Mouse (Mus musculus) urinary bladder, postnatal 10 days (tissue): ENCODE measurements around the gene Slc16a11.

Source experiments
- DNase-seq: peaks from one replicate; pipeline ENCODE4 v3.0.0; 2022; ENCODE audit warnings: low spot score

The Slc16a11 gene

DNA sequence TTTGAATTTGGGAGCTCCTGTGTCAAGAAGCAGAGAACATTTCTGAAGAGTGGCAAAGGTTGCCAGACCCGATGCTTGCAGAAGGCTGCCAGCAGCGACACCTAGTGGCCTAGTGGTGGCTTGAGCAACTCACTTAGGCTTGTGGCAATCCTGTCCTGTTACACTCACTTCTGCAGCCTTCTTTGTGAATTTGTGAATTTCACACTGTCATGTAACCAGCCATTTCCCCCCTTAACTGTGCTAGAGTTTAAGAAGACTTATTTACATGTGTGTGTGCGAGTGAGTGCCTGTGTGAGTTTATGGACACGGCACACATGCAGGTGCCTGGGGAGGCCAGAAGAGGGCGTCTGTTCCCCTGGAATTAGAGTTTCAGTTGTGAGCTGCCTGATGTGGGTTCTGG is 10.9 kb upstream of the Slc16a11 start:
- DNase-seq = peak; percentile 65

DNA sequence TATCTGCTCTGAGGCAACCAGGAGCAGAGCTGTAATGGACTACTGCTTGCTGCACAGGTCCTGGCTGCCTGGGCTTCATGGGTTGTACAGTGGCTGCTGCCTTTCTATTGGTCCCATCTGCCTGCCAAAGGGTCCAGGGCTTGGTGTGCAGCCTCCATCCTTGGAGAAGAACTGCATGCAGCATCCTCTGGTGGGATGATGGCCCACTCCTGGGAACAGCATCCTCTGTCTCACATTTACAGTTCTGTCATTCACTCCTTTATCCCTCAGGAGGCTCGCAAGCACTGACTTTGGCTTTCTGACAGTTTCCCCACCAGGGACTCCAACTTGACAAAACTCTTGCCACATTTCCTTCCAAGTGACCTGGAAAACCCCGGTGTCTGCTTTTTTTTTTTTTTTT is 5.8 kb upstream of the Slc16a11 start:
- DNase-seq = no peak

DNA sequence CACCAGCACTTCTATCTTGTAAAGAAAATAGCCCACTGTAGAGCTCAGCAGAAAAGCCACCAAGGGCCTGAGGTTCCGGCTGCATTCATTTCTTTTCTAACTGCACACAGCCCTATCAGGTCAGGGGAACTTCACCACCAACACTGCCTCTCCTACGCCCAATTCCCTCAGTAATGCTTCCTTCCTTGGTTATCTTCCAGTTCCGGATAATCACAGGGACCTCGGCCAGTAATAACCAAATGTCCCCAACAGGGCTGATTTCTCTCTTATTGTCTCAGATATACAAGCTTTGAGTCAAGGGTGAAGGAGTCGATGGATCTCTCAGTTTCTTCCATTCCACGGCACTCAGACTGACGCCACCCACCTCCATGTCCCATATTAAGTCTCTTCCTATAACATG is 5.3 kb upstream of the Slc16a11 start:
- DNase-seq = no peak

DNA sequence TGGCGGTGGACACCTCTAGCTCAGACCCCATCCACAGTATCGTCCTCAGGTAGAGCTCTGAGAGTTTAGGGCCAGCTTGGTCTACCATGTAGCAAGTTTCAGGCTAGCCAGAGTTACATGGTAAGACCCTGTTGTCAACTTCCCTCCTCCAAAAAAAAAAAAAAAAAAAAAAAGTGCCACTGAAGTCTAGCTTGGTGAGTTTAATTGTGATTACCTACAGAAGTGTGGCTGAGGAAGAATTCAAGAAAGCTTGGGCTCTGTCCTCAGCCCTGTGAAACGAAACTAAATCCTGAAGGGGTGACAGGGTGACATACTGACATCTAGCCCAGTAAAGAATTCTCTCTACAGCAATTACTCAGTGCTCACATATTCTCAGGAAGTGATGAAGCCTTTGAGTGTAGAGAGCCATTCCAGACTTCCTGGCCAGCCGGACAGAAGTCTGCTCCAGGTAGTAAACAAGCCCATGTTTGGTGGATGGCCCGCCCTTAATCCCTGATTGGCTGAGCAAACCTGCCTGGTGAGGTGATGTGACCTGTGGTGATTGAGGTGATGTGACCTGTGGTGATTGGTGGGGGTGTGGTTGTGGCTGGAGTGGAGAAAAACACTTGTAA is 3.7 kb upstream of the Slc16a11 start:
- no peak for DNase-seq

DNA sequence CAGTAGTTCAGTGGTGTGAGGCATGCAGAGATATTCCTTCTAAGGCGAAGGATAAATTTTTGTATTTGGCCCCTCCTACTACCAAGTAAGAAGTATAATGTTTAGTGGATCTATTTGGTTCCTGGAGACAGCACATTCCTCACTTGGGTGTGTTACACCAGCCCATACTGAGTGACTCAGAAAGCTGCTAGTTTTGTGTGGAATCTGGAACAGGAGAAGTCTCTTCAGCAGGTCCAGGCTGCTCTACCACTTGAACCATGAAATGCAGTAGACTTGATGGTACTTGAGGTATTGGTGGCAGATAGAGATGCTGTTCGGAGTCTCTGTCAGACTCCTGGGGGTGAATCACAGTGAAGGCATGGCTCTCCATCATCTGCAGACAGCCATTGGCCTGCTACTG is 1.9 kb upstream of the Slc16a11 start:
- no peak for DNase-seq

DNA sequence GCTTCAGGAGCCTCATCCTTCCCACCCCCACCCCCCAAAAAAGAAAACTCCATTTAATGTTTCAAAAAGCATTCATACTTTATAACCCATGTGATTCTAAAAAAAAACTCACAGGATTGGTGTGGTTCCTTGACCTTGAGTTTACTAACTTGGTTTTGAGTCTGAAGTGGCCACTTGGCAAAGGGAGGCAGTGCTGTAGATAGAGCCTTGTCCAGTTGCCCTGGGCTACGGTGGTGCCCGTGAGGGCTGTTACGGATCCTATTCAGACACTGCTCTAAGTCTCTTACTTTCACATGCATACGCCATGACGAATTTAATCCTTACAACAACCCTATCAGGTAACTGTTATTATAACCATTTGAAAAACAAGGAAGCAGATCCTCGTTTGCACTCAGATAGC is 580 bp upstream of the Slc16a11 start:
- no peak for DNase-seq

DNA sequence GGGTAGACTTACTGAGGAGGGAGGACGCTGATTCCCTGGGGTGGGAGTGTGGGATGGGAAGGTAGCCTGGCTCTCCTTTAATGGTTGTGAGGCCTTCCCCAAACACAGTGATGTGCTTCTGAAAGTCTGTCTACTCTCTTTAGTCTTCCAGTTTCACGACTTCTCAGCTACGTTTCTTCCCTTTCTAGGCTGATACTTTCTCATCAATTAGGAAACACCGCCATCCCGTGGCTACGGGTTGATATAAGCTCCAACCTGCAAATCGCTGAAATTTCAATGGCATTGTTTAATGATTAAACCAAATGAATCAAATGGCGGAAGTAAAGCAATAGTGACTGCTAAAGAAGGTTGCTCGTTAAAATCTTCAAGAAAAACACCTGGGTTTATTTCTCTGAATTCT is 344 bp downstream of the Slc16a11 start:
- DNase-seq = no peak

DNA sequence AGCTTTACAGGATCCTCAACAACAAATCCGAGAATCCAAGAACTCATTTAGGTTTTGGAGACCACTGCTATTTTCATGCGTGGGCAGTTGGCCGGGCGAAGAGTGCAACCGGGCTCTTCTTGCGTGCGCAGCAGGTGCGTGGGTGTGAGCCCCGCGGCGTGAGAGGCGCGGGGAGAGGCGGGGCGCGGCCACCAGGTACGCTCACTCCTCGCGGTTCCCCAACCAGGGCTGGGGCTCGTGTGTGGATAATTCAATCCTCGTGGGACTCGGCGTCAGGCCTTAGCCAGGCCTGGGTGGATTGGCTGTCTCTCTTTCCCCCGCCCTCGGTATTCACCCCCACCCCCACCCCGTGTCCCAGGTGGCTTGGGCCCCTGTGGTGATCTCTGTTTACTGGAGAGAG is 1.2 kb downstream of the Slc16a11 start:
- DNase-seq = no peak

DNA sequence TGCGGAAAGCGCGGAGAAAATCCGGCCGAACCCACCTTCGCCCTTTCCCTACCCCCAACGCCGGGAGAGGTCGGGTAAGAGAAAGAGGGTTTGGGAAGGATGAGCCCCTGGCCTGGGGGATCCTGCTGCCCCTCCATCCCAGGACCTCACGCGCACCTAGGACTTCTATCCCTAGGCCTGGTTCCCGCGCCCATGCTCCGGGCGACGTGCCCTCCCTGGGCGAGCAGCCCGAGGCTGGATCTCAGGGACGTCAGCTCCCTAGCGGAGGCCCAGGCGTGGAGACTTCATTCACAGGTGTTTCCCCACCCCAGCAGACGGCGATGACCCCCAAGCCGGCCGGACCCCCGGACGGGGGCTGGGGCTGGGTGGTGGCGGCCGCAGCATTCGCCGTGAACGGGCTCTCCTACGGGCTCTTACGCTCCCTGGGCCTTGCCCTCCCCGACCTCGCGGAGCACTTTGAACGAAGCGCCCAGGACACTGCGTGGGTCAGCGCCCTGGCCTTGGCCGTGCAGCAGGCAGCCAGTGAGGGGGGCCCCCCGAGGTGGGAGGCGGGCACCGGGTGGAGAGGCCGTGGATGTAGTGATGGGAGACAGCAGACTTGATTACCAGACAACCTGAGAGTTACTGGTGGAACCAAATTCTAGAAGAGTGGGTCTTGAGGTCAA is 1.8 kb downstream of the Slc16a11 start:
- DNase-seq = no peak

DNA sequence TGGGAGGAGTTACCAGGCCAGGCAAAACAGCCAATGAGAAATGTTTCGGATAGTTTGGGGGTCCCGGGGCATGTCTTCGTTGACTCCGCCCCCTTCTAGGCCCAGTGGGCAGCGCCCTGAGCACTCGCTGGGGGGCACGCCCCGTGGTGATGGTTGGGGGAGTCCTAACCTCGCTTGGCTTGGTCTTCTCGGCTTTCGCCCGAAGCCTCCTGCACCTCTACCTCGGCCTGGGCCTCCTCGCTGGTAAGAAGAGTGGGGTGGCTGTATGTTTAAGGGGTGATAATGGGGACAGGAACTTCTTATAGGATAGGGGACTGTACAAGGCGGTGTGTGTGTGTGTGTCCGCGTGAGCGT is 2.3 kb downstream of the Slc16a11 start:
- no peak for DNase-seq

DNA sequence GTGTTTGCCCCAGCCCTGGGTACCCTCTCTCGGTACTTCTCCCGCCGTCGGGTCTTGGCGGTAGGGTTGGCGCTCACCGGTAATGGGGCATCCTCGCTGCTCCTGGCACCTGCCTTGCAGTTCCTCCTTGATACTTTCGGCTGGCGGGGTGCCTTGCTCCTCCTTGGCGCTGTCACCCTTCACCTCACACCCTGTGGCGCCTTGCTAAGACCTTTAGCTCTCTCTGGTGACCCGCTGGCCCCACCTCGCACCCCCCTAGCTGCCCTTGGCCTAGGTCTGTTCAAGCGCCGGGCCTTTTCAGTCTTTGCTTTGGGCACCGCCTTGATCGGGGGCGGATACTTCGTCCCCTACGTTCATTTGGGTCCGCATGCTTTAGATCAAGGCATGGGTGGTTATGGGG is 2.7 kb downstream of the Slc16a11 start:
- no peak for DNase-seq

DNA sequence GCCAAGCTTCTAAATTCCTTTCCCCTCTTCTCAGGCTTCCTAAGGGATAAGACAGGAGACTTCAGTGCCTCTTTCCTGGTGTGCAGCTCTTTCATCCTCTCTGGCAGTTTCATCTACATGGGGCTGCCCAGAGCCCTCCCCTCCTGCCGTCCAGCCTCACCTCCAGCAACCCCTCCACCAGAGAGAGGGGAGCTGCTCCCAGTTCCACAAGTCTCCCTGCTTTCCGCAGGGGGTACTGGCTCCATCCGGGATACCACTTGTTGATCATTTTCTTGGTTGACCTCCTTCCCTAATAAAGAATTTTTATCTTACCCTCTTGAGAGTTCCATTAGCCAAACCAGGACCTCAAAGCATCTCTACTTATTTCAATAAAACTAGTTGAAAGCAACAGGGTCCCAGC is 3.6 kb downstream of the Slc16a11 start:
- DNase-seq = no peak

DNA sequence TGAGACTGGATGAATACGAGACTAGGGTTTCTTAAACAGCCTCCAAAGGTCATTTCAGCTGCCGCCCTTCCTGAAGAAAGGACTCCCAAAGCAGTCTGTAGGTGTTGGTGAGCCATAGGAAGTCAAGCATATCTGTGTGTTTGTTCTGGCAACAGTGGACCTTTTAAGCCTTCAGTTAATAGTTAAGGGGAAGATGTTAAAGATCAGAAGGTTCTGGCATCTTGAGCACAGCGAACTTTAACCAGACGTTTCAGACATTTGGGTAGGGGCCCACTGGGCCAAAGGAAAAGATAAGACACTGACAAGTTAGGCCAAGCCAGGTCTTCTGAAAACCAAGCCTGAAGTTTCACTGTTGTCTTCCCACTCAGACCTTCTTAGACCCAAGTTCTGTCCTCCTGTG is 5.5 kb downstream of the Slc16a11 start:
- DNase-seq = no peak

DNA sequence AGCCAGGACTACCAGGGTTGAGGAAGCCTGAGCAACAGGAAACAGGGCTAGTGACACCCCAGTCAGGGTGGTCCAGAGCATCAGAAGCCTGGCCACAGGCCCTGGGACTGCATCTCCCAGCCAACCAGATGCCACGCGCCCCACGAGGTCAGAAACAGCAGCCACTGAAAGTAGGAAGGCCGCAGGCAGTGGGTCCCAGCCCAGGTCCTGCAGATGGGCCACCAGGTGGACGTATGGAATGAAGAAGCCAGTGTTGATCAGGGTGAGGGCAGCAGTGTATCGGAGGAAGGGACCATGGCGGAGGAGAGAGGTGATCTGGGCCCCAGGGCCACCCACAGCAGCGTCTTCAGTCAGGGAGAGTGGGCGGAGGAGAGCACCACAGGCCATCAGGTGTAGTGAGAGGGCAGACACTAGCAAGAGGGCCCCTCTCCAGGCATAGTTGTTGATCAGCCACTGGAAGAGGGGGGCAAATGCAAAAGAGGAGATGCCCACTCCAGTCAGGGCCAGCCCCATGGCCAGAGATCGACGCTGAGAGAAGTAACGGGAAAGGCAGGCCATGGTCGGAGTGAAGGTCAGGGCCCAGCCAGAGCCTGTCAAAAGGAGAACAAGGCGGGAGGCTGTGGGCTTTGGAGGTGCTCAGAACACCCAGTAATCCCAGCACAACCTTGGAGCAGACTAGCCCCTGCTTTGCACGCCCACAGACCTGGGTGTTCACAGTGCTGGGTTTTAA is 6.4 kb downstream of the Slc16a11 start:
- no peak for DNase-seq

DNA sequence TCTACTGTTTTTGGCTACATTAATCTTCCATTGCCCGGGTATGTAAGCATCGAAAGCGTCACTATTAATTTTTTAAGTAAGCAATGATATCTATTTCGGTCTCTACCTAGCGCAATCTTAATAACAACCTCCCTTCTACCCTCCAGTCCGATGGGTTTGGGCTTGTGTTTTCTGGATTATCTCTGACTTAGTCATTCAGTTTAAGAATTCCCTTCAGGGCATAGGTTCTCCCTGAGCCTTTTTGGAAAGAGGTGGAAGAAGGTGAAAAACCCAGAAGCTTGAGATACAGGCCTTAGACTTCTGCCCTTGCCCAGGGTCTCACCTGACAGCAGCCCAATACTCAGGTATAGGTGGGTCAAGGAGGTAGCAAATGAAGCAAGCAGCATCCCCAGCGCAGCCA is 7.3 kb downstream of the Slc16a11 start:
- DNase-seq = no peak

DNA sequence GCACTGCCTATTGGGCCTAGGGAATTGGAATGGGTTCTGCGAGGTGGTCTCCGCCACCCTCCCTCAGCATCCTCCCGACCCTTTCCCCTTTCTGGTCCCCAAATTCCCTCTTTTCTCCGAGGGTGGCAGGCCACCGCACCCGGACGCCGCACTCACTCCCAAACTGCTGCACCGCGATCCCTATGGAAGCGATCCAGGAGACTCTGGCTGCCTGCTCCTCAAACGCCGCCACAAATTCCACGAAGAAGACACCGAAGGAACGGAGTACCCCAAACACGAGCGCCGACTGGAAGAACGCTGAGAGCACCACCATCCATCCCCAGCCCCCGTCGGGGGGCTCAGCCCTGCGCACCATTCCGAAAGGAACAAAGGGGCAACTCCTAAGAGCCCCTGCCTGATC is 7.8 kb downstream of the Slc16a11 start:
- DNase-seq = no peak

DNA sequence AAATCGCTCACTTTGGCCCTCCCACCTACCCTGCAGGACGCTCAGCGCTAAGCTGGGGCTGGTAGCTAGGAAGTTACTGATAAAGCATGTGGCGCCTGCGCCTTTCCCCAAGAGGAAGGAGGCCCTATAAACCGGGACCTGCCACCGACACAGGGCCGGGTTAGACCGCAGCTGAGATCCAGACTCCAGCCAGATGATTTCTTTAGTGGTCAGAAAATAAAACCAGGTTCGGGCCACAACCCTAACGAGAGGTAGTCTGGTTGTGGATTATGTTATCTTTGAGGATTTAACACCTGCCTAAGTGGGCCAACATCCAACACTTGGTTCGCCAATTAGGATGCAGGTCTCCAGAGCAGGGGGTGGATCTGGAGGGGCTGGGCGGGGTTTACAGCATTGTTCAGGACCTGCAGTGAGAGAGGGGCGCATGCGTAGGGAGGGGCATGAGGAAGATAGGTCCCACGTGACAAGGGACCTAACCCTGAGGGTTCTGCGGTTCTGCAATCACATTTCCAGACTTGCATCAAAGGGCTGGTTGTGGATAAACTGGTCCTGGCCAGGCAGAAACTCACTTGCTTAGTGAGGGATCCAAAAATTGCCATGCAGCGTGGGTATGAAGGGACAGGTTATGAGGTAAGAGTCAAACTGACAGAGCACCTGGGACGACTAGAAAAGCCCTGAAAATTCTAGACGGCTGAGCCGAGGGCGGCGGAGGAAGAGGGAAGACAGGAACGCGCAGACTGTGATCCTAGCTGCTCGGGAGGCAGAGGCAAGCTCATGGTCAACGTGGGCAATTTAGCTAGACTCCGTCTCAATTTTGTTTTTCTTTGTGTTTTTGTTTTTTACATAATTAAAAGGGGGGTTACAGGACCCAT is 8.4 kb downstream of the Slc16a11 start, which contains the start of gene Slc16a13:
Gene Slc16a13 (minus strand): TSS at position 334 of the 872 bp plus-strand sequence.
- DNase-seq = peak; percentile 72

DNA sequence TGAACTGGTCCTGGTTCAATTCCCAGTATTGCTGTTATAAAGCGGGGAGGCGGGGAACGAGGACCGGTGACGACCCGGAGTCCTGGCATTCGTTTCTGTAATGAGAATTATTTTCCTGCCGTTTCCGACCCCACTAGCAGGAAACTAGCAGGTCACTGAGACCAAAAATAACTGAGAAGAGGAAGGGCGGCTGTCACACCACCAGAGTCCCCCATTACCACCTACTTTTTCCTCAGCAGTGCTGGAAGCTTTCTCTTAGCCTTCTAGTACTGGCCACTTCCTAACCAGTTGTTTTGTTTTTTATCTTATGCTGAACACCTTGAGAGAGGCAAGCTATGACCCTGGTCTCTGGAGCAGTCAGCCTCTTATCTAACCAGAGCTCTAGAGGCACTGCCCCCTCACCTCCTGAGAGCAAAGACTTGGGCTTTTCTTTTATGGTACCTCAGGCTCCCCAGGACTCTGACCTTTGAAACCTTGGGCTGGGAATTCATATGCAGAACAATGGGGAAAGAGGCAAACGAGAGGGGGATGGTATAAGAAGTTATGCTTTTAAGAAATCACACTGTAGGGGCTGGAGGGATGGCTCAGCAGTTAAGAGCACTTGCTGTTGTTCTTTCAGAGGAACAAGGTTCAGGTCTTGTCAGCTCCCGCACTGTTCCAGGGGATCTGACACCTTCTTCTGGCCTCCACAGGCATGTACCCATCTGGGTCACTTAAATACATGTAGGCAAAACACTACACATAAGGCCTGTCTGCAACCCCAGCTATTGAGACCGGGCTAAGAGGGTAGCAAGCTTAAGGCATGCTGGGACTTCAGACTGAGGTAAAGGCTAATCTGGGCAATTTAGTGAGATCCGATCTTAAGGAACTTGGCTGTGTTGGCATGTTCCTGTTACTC is 9.3 kb downstream of the Slc16a11 start:
- no peak for DNase-seq

DNA sequence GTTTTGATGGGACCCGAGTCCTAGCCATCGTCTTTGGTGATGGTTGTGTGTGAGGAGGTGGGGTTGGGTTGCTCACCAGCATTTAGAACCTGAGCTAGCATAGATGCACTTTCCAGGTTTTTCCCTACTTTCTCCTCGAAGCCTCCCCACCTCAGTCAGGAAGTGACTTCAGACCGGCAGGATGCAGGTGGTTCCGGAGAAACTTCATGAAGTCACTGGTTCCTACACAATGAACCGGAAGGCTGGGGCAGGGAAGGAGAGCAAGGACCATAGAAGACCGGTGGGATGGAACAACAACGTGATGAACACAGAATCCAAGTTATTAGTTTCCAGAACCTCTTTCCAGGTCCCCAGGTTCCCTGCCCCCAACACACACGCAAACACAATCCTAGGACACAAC is 11.2 kb downstream of the Slc16a11 start:
- DNase-seq = no peak

DNA sequence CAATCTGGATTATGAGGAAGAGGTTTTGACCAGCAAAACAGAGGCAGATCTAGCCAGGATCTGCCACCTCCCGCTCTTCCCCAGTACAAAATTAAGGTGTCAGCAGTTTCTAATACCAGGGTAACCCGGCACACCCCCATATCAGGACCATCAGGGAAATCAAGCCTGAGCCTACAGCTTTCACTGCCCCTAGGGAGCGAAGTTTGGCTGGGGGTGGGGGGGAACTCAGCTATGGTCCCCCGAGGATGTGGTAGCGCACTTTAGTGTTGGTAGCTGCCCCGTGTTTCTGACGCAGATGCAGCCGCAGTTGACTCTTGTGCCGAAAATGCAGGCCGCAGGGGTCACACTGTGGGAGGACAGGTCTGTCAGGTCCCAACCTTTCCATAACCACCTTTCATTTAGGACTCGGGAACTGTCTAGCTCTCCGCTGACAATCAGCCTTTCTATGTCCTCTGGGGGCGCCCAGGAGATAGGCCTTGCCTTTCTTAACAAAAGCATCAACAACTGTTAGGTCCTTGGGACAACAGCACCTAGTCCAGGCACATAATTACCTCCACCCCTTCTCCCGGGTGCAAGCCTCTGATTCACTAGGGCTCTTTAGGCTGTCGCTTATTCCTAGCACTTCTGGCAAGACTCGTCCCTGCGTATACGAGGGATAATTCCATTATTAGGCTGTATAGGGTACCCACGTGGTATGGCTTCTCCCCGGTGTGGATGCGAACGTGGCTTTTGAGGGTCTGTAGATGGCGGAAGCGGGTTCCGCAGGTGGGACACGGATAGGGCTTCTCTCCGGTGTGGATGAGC is 13.4 kb downstream of the Slc16a11 start:
- DNase-seq = no peak

DNA sequence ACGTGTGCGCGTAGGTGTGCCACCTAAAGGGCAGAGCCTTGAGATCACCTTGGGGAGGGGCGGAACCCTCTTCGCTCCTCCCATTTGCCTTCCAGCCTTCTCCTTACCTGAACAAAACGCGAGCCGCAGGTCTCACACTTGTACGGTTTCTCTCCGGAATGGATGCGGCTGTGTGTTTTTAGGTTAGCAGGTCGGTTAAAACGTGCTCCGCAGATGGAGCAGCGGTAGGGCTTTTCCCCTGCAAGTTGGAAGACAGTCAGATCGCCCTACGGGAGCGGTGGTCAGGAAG is 14.0 kb downstream of the Slc16a11 start:
- no peak for DNase-seq
